11 mouse cellular contexts compared by ENCODE assay signal in the genomic region with DNA sequence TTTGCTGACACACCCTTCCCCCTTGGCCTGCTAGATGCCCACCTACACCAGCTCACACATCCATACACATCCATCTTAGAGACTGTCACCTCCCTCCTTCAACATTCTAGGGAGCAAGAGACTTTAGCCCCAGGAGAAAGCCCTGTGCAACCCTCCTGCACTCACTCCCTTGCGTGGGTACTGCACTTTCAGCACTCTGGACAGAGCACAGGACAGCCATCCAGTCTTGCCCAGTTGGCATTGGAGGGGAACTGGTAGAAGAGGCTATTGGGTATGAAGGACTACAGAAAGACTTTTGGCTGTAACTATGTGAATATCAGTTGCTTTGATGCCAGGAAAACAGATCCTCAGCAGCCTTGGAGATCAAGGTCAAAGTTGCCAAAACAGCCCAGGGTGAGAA.
DNase-seq lines count a peak whose midpoint lies in the region; ATAC-seq and TF ChIP-seq lines count a peak whose summit lies in the region.
"Had no signal": no experiment of that assay in that cellular context is flagged by ENCODE, and none has a peak within 500 bp of the region (broad histone marks: within the 10 kb centered on the region; RNA-seq: fewer than 3 reads in every experiment).

No protein-coding gene starts in this region.

- H3K4me2 ChIP-seq in liver, postnatal 0 days (ENCODE audit: low read depth, low read length), result no peak overlapping the region
- H3K4me2 ChIP-seq in limb, embryonic 14.5 days (replicated peaks; ENCODE audit: low read depth, low read length, severe bottlenecking), result no peak overlapping the region
- H3K4me2 ChIP-seq in forebrain, embryonic 15.5 days (replicated peaks), result no peak overlapping the region
- H3K4me2 ChIP-seq in forebrain, postnatal 0 days (ENCODE audit: low read depth), result no peak overlapping the region
- H3K4me2 ChIP-seq: neural tube, embryonic 13.5 days had no signal

- H3K9me3 ChIP-seq in liver, postnatal 0 days (ENCODE audit: low read length), result no peaks in the 10 kb centered on the region
- H3K9me3 ChIP-seq in limb, embryonic 14.5 days (ENCODE audit: control insufficient read depth, low read length), result no peaks in the 10 kb centered on the region
- H3K9me3 ChIP-seq in forebrain, embryonic 15.5 days, result no peaks in the 10 kb centered on the region
- H3K9me3 ChIP-seq in forebrain, postnatal 0 days (ENCODE audit: low read length), result no peaks in the 10 kb centered on the region
- H3K9me3 ChIP-seq: neural tube, embryonic 13.5 days had no signal

- no peaks in the 10 kb centered on the region for H3K4me1 ChIP-seq in liver, postnatal 0 days (ENCODE audit: insufficient read depth)
- H3K4me1 ChIP-seq in limb, embryonic 14.5 days (ENCODE audit: control insufficient read depth, insufficient read depth, low read length), result peaks cover 2% of the 10 kb centered on the region; the same call in 1 of the 2 replicates
- H3K4me1 ChIP-seq in forebrain, embryonic 15.5 days, result peaks cover 13% of the 10 kb centered on the region
- 0 out of 2 replicates have a peak, but pooled peaks cover 4% of the 10 kb centered on the region for H3K4me1 ChIP-seq in forebrain, postnatal 0 days (ENCODE audit: insufficient read depth)

- no peak overlapping the region for H3K27ac ChIP-seq in liver, postnatal 0 days (ENCODE audit: low read depth)
- no peak overlapping the region for H3K27ac ChIP-seq in limb, embryonic 14.5 days (replicated peaks; ENCODE audit: low read depth, low read length)
- H3K27ac ChIP-seq in forebrain, embryonic 15.5 days (replicated peaks), result no peak overlapping the region
- H3K27ac ChIP-seq in forebrain, postnatal 0 days (ENCODE audit: low read depth, low read length), result no peak overlapping the region
- H3K27ac ChIP-seq: left cerebral cortex, adult 2 months had no signal

- TF ChIP-seq EP300 in liver, postnatal 0 days (IDR thresholded peaks at IDR 0.05; ENCODE audit: low read depth), result no peak

- H3K4me3 ChIP-seq in liver, postnatal 0 days (ENCODE audit: low read depth, low read length), result no peak overlapping the region
- no peak overlapping the region for H3K4me3 ChIP-seq in limb, embryonic 14.5 days (replicated peaks; ENCODE audit: low read length)
- no peak overlapping the region for H3K4me3 ChIP-seq in forebrain, embryonic 15.5 days
- no peak overlapping the region for H3K4me3 ChIP-seq in forebrain, postnatal 0 days (ENCODE audit: low read depth, low read length)
- H3K4me3 ChIP-seq: left cerebral cortex, adult 2 months; neural tube, embryonic 13.5 days had no signal

- TF ChIP-seq CTCF in liver, postnatal 0 days (IDR thresholded peaks at IDR 0.05; ENCODE audit: low read depth), result no peak
- TF ChIP-seq CTCF in forebrain, postnatal 0 days (IDR thresholded peaks at IDR 0.05; ENCODE audit: low read depth), result no peak

- no peak overlapping the region for H3K9ac ChIP-seq in liver, postnatal 0 days (replicated peaks)
- H3K9ac ChIP-seq in limb, embryonic 14.5 days (ENCODE audit: low read depth, low read length, severe bottlenecking), result no peak overlapping the region
- no peak overlapping the region for H3K9ac ChIP-seq in forebrain, embryonic 15.5 days (replicated peaks)
- no peak overlapping the region for H3K9ac ChIP-seq in forebrain, postnatal 0 days
- H3K9ac ChIP-seq: neural tube, embryonic 13.5 days had no signal

- no peaks in the 10 kb centered on the region for H3K36me3 ChIP-seq in liver, postnatal 0 days (replicated peaks; ENCODE audit: insufficient read depth, low read length)
- H3K36me3 ChIP-seq in limb, embryonic 14.5 days (ENCODE audit: control insufficient read depth, insufficient read depth, low read length), result no peaks in the 10 kb centered on the region
- H3K36me3 ChIP-seq in forebrain, embryonic 15.5 days, result no peaks in the 10 kb centered on the region
- H3K36me3 ChIP-seq in forebrain, postnatal 0 days (ENCODE audit: insufficient read depth), result no peaks in the 10 kb centered on the region
- H3K36me3 ChIP-seq: neural tube, embryonic 13.5 days had no signal

- ATAC-seq in liver, postnatal 0 days, result no peak
- ATAC-seq in limb, embryonic 14.5 days (ENCODE audit: low FRiP score, low read depth), result no peak
- no peak for ATAC-seq in forebrain, embryonic 15.5 days (replicated peaks)
- no peak for ATAC-seq in forebrain, postnatal 0 days
- ATAC-seq: inflammation-experienced regulatory T-cells, adult 6 months had no signal

- TF ChIP-seq POLR2A in limb, embryonic 14.5 days (IDR thresholded peaks at IDR 0.05; ENCODE audit: borderline replicate concordance, extremely low read depth, insufficient read depth, insufficient read length), result no peak

- peak; percentile 38 for DNase-seq in adrenal gland, postnatal 10 days
- no peak for DNase-seq in adrenal gland, adult 8-10 months
- DNase-seq in liver, result peak; percentile 13
- no peak for DNase-seq in liver, postnatal 0 days
- peak; percentile 17 for DNase-seq in c-Kit-positive CD71-negative TER-119-negative erythroid progenitor cells, embryonic 14.5 days (ENCODE audit: low read depth)
- peak; percentile 58 for DNase-seq in limb, embryonic 14.5 days (ENCODE audit: low spot score)
- no peak for DNase-seq in forebrain, postnatal 0 days

- H3K27me3 ChIP-seq in liver, postnatal 0 days (ENCODE audit: insufficient read depth, low read length), result peaks cover 15% of the 10 kb centered on the region; the same call in 1 of the 2 replicates
- no peaks in the 10 kb centered on the region for H3K27me3 ChIP-seq in limb, embryonic 14.5 days (ENCODE audit: control insufficient read depth, insufficient read depth, low read length)
- H3K27me3 ChIP-seq in forebrain, embryonic 15.5 days, result peaks cover 22% of the 10 kb centered on the region
- peaks cover 8% of the 10 kb centered on the region for H3K27me3 ChIP-seq in forebrain, postnatal 0 days (ENCODE audit: insufficient read depth, low read length)

- 24% methylated on average over 1 of the region's 1 CpGs for WGBS in liver, postnatal 0 days (ENCODE audit: insufficient replicate concordance)
- 17% methylated on average over 1 of the region's 1 CpGs for WGBS in limb, embryonic 14.5 days
- WGBS in forebrain, embryonic 15.5 days, result 32% methylated on average over 1 of the region's 1 CpGs
- 17% methylated on average over 1 of the region's 1 CpGs for WGBS in forebrain, postnatal 0 days

Comparison
In these comparisons a context has a peak if more than half of its experiments do, and no peak if none do; other contexts are left out.
1. DNase-seq: peak in adrenal gland, postnatal 10 days (single experiment), liver (single experiment), c-Kit-positive CD71-negative TER-119-negative erythroid progenitor cells, embryonic 14.5 days (single experiment) and limb, embryonic 14.5 days (single experiment); none in adrenal gland, adult 8-10 months (single experiment), liver, postnatal 0 days (single experiment) and forebrain, postnatal 0 days (single experiment).